Mouse (Mus musculus) c-Kit-positive CD71-positive TER-119-positive erythroid progenitor cells, embryonic 14.5 days (primary cell): ENCODE data around the gene Barhl2.

ENCODE experiments used
- DNase-seq: peaks from one replicate; pipeline ENCODE4 v3.0.0-alpha.2; 2013; ENCODE audit warnings: low spot score

The Barhl2 gene

DNA sequence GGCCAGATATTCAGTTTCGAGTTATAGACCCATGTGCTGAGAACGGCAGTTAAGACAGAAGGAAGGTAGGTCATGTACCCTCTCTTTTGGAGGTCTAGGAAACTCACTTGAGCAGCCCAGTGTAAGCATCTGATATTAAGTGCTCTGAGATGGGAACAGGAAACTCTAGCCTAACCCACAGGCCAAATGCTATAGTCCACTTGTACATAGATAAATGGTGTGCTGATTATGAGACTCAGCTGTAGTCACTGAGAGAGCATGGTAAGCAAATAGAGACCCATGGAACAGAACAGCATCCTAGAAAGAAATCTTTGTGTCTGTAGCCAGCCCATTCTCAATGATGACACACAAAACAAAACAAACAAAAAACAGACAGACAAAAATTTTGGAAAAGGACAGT lies 55.2 kb downstream of the Barhl2 start:
- DNase-seq: no peak
